Mouse (Mus musculus): ENCODE data around the gene Ctrc.

Ctrc gene

GRCm38 (mm10) chr4:141818861-141819260 lies 27.3 kb downstream of the Ctrc start:
- peak; percentile 44 for DNase-seq

- peak; percentile 69 for DNase-seq
These were observed 28.5 kb downstream of the Ctrc start for GRCm38 (mm10) chr4:141817706-141818105.

- DNase-seq, result peak; percentile 78
These were observed 29.1 kb downstream of the Ctrc start for GRCm38 (mm10) chr4:141816776-141817655.

DNA sequence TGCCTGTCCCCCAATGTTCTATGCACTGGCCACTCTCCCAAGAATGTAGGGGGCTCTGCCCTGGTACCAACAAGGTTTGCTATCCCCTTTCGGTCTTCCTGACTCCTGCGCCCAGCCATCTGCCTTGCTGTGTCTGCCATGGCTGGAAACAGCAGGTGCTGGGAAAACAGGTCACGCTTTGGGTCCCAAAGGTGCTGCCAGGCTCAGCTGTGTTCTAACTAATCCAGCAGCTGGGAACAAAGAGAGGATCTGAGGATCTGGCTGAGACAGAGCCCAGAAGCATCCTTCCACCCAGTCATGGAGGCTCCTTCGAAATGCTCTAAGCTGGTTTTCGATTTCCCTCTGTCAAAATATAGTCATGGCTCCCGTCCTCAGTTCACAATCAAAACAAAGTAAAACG lies 29.9 kb downstream of the Ctrc start:
- peak; percentile 12 for DNase-seq

- DNase-seq, result peak; percentile 85
These were observed 34.8 kb downstream of the Ctrc start for GRCm38 (mm10) chr4:141811375-141811774.

GRCm38 (mm10) chr4:141810975-141811374 lies 35.2 kb downstream of the Ctrc start:
- DNase-seq, result peak; percentile 74

GRCm38 (mm10) chr4:141809850-141810464 lies 36.2 kb downstream of the Ctrc start:
- DNase-seq, result peak; percentile 85

DNA sequence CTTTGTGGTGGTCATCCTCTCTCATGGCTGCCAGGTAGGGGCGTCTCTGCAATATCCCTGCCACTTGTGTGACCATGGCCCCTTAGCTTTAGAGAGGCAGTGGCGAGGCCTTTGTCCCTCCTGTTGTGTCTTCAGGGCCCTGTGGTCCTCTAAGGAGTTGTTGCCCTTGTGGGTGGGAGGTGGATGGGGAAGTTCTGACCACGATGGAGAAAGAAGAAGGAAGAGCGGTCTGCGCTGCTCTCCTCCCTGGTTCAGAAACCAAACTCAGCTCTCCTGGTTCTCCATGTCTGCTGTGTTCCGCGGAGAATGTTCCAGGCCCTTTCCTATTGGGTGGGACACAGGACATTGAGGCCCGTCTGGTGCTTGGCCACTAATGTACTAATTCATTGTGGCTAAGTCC lies 40.3 kb downstream of the Ctrc start:
- peak; percentile 85 for DNase-seq

DNA sequence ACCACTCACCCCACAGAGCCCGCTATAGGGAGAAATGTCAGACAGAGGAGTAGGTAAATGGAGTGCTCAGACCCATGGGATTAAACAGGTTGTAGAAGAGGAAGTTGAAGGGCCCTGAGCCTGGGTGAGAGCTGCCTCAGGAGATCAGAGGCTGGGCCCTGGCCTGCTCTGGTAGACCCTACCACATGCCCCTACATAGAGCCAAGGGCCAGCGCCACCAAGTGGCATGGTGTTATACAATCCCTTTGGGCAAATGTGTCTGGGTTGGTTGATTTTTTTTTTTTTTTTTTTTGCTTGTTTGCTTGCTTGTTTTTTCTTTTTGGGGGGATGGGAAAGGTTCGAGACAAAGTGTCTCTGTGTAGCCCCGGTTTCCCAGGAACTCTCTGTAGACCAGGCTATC lies 42.1 kb downstream of the Ctrc start:
- no peak for DNase-seq

GRCm38 (mm10) chr4:141797545-141797944 lies 48.6 kb downstream of the Ctrc start:
- DNase-seq, result peak; percentile 86

DNA sequence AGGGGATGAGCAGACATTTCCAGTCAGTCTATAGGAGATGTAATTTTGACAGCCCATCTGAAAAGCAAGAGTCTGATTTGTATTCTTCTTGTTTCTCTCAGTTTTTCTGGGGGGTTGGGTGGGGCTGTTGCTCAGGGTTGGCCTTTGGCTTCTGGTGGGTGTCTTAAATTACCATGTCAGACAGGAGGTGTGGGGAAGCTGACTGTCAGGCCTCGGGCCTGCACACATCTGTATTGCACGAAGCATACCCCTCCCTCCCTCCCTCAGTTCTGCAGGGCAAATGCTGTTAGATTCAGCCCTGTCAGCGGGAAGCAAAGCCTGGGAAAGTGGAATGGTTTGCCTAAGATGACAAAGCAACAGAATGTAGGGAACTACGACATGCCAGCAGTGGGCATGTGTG lies 49.2 kb downstream of the Ctrc start:
- peak; percentile 91 for DNase-seq

DNA sequence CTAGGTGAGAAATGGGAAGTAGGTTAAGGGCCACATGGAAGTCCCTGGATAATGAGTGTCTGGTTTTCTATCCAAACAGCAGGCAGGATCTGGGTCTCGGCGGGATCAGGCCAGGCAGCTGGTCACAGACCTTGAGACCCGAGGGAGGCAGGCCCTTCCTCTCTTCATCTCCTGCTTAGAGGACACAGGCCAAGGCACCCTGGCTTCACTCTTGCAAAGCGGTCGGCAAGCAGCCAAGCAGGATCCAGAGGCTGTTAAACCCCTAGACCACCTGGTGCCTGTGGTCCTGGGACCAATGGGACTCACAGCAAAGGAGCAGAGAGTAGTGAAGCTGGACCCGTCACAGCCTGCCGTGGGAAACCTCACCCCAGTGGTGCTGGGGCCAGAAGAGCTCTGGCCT lies 49.8 kb downstream of the Ctrc start:
- DNase-seq, result peak; percentile 90

- no peak for DNase-seq
These were observed 52.0 kb downstream of the Ctrc start for GRCm38 (mm10) chr4:141794152-141794535.

- peak; percentile 100 for DNase-seq
These were observed 52.6 kb downstream of the Ctrc start, which contains the start of gene Casp9 for GRCm38 (mm10) chr4:141793282-141794151. TSS of gene Casp9 (plus strand) at chr4:141793612.

DNA sequence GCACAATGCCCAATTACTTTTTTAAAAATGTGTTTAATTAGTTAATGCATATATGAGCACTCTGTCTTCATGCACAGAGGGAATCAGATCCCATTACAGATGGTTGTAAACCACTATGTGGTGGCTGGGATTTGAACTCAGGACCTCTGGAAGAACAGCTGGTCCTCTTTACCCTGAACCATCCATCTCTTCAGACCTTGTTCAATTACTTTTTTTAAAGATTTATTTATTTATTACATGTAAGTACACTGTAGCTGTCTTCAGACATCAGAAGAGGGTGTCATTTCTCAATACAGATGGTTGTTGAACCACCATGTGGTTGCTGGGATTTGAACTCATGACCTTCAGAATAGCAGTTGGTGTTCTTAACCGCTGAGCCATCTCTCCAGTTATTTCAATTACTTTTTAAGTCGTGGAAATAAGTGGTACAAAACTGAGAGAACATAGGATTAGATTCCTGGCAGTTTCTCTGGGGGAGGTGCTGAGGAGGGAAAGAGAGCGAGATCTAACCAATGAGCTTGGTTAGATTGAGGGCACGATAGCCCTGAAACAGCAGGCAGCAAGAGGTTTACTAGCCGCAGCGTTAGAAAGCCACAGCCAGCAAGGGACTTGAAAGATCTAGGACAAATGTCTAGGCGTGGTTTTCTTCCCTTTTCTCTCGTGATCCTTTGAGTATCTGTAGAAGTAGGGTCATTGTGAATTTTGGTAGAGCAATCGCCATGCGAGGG lies 53.4 kb downstream of the Ctrc start:
- no peak for DNase-seq

DNA sequence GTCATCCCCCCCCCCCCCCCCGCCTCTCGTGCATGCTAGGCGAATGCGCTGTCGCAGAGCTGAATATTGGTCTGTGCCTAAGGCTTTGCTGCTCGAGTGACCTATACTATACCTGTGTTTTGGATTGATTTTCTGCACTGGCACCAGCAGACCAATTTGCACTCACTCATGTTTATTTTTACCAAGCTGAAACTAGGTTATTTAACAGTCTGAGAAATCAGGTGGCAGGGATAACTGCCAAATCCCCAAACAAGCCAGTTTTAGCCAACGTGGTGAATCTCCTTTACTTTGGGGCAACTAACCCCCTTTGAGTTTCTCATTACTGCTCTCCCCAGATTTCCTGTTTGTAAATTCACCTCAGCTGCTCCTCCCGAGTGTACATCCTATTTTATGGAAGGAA lies 54.2 kb downstream of the Ctrc start:
- DNase-seq, result no peak

DNA sequence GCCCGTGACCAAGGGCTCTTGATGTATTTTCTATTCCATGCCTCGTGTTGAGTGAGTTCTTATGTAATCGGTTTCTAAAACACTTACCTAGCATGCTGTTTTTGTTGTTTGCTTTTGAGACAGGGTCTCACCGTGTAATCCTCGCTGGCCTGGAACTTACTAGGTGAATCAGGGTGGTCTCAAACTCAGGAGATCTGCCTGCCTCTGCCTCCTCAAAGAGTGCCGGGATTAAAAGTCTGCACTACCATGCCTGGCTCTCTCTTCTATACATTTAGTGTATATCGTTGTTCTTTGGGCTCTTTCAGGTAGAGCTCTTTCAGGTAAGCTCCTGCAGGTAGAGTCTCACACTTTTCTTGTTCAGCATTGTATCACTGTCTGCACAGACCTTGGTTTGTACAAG lies 54.7 kb downstream of the Ctrc start:
- DNase-seq, result peak; percentile 92

GRCm38 (mm10) chr4:141790524-141790990 lies 55.6 kb downstream of the Ctrc start, which contains the start of gene Dnajc16:
TSS of gene Dnajc16 (minus strand) at chr4:141790931.
- peak; percentile 100 for DNase-seq

- no peak for DNase-seq
These were observed 56.5 kb downstream of the Ctrc start for GRCm38 (mm10) chr4:141789564-141790218.

GRCm38 (mm10) chr4:141787462-141787861 lies 58.7 kb downstream of the Ctrc start:
- DNase-seq, result peak; percentile 76

GRCm38 (mm10) chr4:141787046-141787445 lies 59.1 kb downstream of the Ctrc start:
- peak; percentile 70 for DNase-seq

GRCm38 (mm10) chr4:141786141-141786540 lies 60.0 kb downstream of the Ctrc start:
- peak; percentile 58 for DNase-seq
